Mouse (Mus musculus) erythroblast, embryonic 14.5 days (primary cell): ENCODE results near the gene Stra6. TPM values are rescaled to one million over a fixed set of nuclear protein-coding genes. Genes with fewer than 3 reads are reported as not detected.

Source experiments
- H3K27me3 ChIP-seq: 2 replicates; pipeline ENCODE4 v1.6.1; 2012; ENCODE audit warnings: inconsistent platforms; ENCODE audit not compliant: control insufficient read depth
- H3K36me3 ChIP-seq: 2 replicates; pipeline ENCODE4 v1.6.1; 2012; ENCODE audit warnings: mild to moderate bottlenecking, inconsistent platforms; ENCODE audit not compliant: control insufficient read depth
- H3K4me1 ChIP-seq: 2 replicates; pipeline ENCODE4 v1.6.1; 2012; ENCODE audit warnings: inconsistent platforms; ENCODE audit not compliant: control insufficient read depth
- H3K4me3 ChIP-seq: replicated peaks from 2 replicates; pipeline ENCODE3; 2012; ENCODE audit warnings: moderate library complexity, mild to moderate bottlenecking, inconsistent platforms
- H3K9me3 ChIP-seq: 2 replicates; pipeline ENCODE4 v1.6.1; 2012; ENCODE audit warnings: low read length, inconsistent platforms, mixed read lengths; ENCODE audit not compliant: control insufficient read depth
- GATA1 ChIP-seq: IDR thresholded peaks from 2 replicates; pipeline ENCODE4 v1.6.1; 2012; ENCODE audit warnings: low read length, inconsistent platforms, mixed read lengths
- TAL1 ChIP-seq: IDR thresholded peaks from 3 replicates; pipeline ENCODE4 v1.6.1; 2012; ENCODE audit warnings: low read length, inconsistent platforms, mixed read lengths
- polyA plus RNA-seq: library from polyadenylated mRNA; stranded (reverse); fragments of >175 nt; gene quantifications from 2 replicates; pipeline ENCODE4 v1.2.3, GENCODE M21; 2012

Stra6 gene
- polyA plus RNA-seq, 1 experiment = not detected

DNA sequence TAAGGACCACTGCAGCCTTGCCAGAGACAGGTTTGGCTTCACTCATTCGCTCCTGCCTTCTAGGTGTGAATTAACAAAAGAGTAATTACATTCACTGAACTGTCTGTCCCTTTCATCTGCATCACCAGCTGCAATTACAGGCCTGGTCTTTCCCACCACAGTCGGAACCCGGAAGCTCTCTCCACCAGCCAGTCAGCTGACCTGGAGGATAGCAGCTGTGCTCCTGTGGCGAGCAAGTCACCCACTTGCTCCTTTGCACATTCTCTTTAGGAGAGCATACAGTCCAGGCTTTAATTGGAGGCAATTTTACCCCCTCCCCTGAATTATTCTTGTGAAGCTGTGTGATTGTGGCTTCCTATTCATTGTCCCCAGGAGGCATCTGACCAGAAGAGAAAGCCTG lies 17.9 kb upstream of the Stra6 start:
- Histone ChIP-seq H3K36me3 (no peaks in the 10 kb centered on the region), H3K4me1 (no peaks in the 10 kb centered on the region), H3K9me3 (no peaks in the 10 kb centered on the region), H3K4me3 (no peak overlapping the region), H3K27me3 (peaks cover 4% of the 10 kb centered on the region; the same call in 1 of the 2 replicates)
- TF ChIP-seq TAL1 (no peak), GATA1 (no peak)

DNA sequence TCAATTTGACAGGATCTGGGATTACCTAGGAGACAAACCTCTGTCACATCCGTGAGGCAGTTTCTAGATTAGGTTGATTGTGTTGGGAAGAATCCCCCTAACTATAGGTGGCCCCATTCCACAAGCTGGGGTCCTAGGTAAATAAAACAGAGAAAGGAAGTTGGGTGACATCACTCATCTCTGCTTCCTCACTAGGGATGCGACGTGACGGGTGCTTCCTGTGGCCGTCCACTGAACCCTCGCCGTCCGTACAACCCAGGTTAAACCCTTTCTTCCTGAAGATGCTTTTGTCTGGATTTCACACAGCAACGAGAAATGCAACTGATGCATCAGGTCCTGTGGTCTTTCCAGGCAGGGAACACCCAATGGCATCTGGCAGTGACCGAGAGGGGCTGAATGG lies 16.5 kb upstream of the Stra6 start:
- TF ChIP-seq TAL1 = no peak
- TF ChIP-seq GATA1 = no peak
- Histone ChIP-seq H3K9me3 (no peaks in the 10 kb centered on the region), H3K27me3 (peaks cover 4% of the 10 kb centered on the region; the same call in 1 of the 2 replicates), H3K4me3 (no peak overlapping the region), H3K36me3 (no peaks in the 10 kb centered on the region), H3K4me1 (no peaks in the 10 kb centered on the region)

DNA sequence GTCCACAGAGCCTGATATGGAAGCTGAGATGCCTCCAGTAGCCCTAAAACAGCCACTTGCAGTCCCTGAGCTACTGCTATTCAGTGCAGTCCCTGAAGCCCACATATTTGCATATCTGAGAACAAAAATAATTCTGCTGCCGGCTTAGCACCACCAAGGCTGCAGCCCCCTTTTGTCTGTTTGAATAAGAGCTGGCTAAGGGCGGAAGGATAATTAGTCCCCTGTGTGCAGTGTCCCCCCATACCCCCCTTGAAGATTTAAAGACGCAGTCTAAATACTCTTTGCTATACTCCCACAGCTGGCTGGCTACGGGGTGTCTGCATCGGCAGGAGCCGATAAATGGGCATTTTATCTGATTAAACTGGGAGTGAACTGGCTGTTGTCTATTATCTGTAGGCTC lies 15.0 kb upstream of the Stra6 start:
- TF ChIP-seq GATA1 = no peak
- no peak for TF ChIP-seq TAL1
- H3K9me3 ChIP-seq = no peaks in the 10 kb centered on the region
- H3K36me3 ChIP-seq = no peaks in the 10 kb centered on the region
- H3K4me1 ChIP-seq = no peaks in the 10 kb centered on the region
- H3K4me3 ChIP-seq = no peak overlapping the region
- peaks cover 4% of the 10 kb centered on the region; the same call in 1 of the 2 replicates for H3K27me3 ChIP-seq

DNA sequence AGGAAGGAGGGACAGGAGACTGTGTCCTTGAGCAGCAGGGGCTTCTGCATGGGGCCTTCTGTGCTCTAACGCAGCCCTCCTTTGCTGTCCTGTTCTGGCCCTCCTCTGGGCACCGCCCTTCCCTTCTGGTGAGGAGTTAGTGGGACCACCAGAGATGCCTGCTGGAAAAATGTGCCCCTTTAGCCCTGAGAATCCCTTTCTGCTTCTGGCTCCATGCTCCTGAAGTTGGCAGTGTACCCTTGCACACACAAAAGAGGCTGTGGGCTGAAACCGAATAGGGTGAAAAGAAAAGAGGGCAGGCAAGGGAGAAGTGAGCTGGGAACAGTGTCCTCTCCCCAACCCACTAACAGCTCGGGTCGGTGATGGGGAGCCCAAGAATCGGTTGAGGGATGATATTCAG lies 14.4 kb upstream of the Stra6 start:
- Histone ChIP-seq H3K36me3 (no peaks in the 10 kb centered on the region), H3K4me1 (no peaks in the 10 kb centered on the region), H3K27me3 (peaks cover 4% of the 10 kb centered on the region; the same call in 1 of the 2 replicates), H3K4me3 (no peak overlapping the region), H3K9me3 (no peaks in the 10 kb centered on the region)
- TF ChIP-seq GATA1 (no peak), TAL1 (no peak)

DNA sequence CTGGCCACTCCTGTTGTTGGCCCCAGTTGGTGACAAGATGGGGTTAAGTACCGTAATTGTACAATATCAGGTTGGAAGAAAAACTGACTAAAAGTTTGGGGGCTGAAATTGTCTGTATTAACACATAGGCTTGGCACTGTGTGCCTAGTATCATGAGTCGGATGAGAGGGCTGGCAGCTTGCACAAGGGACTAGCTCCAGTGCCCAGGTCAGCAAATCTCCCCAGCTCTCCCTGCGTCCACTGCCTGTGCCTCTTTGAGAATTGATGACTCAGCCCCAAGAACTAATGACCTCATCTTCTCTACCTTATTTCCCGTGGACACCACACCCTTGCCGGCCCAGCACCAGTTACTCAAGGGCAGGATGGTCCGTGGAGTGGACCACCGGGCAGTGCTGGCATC lies 13.7 kb upstream of the Stra6 start:
- TF ChIP-seq GATA1 = no peak
- TF ChIP-seq TAL1 = no peak
- H3K4me1 ChIP-seq = no peaks in the 10 kb centered on the region
- no peak overlapping the region for H3K4me3 ChIP-seq
- H3K9me3 ChIP-seq = no peaks in the 10 kb centered on the region
- peaks cover 4% of the 10 kb centered on the region; the same call in 1 of the 2 replicates for H3K27me3 ChIP-seq
- H3K36me3 ChIP-seq = no peaks in the 10 kb centered on the region

DNA sequence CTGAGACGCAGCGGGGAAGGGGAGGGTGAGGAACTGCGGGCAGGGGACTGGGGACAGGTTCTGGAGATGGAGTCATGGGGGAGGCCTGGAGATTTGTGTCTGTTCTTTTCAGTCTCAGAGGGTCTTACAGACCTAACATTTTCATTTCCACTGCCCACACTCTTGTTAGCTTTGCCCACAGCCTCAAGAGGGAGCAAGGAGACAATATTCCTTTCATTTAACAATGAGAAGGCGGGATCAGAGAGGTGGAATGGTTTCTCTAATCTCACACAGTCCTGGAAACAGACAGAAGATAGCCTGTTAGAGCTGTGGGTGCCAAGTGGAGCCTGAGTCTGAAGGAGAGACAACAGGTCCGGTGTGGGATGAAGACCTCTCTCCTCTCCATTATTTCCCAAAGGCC lies 11.7 kb upstream of the Stra6 start:
- Histone ChIP-seq H3K9me3 (no peaks in the 10 kb centered on the region), H3K36me3 (no peaks in the 10 kb centered on the region), H3K4me1 (no peaks in the 10 kb centered on the region), H3K27me3 (0 out of 2 replicates have a peak, but pooled peaks cover 4% of the 10 kb centered on the region), H3K4me3 (no peak overlapping the region)
- no peak for TF ChIP-seq GATA1
- no peak for TF ChIP-seq TAL1

DNA sequence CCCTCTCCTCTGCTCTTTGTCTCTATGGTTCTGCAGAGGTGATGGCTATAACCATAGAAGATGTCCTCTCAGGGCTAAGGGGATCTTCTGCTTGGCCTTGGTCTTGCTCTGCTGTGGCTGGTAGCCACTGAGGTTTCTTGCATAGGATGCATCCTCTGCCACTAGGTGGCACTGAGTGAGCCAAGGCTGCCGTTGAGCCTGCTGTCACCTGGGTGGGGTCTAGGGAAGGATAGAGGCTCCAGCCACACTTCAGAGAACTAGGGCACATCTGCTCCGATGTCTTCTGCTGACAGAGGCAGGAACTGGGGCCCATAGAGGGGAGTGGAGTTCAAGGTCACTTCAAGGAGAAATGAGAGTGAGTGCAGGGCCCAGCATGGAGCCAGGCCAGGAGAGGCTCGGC lies 10.5 kb upstream of the Stra6 start:
- Histone ChIP-seq H3K27me3 (no peaks in the 10 kb centered on the region), H3K9me3 (no peaks in the 10 kb centered on the region)

DNA sequence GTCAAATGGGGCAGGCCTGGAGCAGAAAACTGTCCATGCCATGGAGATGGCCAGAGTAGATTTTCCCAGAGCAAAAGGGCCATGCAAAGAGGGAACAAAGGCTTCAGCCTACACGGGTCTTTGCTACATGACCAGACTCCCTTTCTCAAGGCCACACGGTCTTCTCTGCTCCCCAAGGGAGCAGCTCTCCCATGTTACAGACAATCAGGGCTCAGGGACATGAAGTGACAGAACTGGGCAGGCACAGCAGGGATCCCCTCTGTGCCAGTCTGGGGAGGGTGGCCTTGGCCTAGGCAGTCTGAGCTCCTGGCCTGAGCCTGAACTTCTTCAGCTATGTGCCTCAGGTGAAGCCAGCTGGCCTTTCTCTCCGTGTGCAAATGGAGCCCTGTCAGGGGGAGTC lies 10.0 kb upstream of the Stra6 start:
- TF ChIP-seq TAL1 (no peak), GATA1 (no peak)
- Histone ChIP-seq H3K4me1 (no peaks in the 10 kb centered on the region), H3K4me3 (no peak overlapping the region), H3K36me3 (no peaks in the 10 kb centered on the region), H3K27me3 (no peaks in the 10 kb centered on the region), H3K9me3 (no peaks in the 10 kb centered on the region)

More for the DNA sequence above, 10.5 kb upstream of the Stra6 start:
- TF ChIP-seq TAL1 (no peak), GATA1 (no peak)
- no peaks in the 10 kb centered on the region for H3K36me3 ChIP-seq
- H3K4me3 ChIP-seq = no peak overlapping the region
- no peaks in the 10 kb centered on the region for H3K4me1 ChIP-seq

DNA sequence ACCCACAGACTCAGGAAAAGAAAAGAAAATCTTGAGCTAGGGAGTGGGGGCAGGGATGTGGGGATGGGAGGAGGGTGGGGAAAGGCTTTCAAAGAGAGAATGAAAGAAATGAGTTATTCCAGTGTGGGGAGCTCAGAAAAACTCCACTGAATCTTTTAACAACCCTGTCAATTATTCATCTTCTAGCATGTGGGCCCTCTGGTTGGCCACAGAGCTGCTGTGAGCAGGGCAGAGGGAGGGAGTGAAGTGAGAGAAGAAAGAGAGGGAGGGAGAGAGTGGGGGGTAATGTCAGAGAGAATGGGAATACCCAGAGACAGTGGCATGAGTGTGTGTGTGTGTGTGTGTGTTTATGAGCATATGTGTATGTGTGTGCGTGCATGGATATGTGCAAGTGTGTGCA lies 9.6 kb upstream of the Stra6 start:
- Histone ChIP-seq H3K36me3 (no peaks in the 10 kb centered on the region), H3K27me3 (no peaks in the 10 kb centered on the region), H3K4me3 (no peak overlapping the region), H3K9me3 (no peaks in the 10 kb centered on the region), H3K4me1 (no peaks in the 10 kb centered on the region)
- no peak for TF ChIP-seq TAL1
- TF ChIP-seq GATA1 = no peak

DNA sequence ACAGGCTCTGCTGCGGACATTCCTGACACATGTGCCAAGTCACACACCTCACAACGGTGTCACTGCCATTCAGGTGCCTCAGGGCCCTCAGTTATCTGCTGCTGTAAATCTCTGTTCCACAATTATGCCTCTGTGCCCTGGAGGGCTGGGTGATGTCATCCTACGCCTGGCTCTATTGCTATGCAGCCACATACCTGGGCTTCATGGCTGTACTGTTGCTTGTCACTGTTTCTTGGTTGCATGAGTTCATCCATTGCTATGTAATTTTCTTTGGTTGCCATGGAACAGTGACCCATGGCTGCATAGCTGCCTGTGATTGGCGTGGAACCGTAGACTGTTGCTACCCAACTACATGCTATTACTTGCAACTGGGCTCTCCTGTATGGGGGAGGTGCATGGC lies 7.9 kb upstream of the Stra6 start:
- no peaks in the 10 kb centered on the region for H3K4me1 ChIP-seq
- no peaks in the 10 kb centered on the region for H3K36me3 ChIP-seq
- no peak overlapping the region for H3K4me3 ChIP-seq
- TF ChIP-seq TAL1 = no peak
- no peak for TF ChIP-seq GATA1
- H3K9me3 ChIP-seq = no peaks in the 10 kb centered on the region
- 0 out of 2 replicates have a peak, but pooled peaks cover under 1% of the 10 kb centered on the region for H3K27me3 ChIP-seq
